Mouse (Mus musculus) lung, adult 2 months (tissue): Measurements from ENCODE around the gene Fez2.

Experiments
- CTCF ChIP-seq: fragments of 200-500 bp; IDR thresholded peaks from 2 replicates; pipeline ENCODE4 v1.5.1; 2011; ENCODE audit warnings: mild to moderate bottlenecking, low read length, control low read depth; ENCODE audit not compliant: insufficient read depth
- POLR2A ChIP-seq: fragments of 200-500 bp; IDR thresholded peaks from 2 replicates; pipeline ENCODE4 v1.6.1; 2011; ENCODE audit warnings: low read depth, mild to moderate bottlenecking, control low read depth, low read length, borderline replicate concordance; ENCODE audit errors: extremely low read depth

DNA sequence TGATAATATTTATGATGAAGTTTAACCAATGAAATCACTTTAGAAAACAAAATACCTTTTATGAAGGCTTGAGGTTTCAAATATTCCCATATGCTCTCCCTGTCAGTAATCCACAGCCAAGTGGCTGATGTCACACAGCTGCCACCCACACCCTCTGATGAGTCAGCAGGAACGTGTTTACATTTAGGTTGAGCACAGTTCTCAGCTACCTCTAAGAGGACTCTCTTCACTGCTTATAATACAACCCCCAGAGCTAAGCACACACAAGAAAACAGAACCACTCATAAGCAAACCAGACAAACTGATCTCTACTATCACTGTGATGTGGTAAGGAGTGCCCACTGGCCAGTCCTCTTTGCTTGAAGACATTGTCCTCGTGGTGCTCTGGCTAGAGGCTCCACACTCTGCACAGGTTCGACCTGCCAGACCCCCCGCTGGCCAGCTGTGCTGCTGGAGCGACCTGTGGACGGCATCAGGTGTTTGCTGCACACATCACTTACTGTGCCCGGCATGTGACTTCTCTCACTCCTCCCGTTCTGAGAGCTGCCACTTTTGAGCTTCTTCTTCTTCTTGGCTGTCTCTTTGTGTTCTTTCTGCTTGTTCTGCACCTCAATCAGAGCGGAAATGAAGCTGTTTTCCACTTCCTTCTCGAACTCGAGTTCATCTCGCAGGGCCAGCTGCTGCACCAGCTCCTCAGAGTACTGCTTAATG is 17.7 kb downstream of the Fez2 start:
- TF ChIP-seq CTCF (no peak), POLR2A (no peak)
